Mouse (Mus musculus): ENCODE measurements around the gene Pnmal2.

GRCm38 (mm10) chr7:16992451-16992807 lies 47.9 kb downstream of the Pnmal2 start, which contains the start of gene Ccdc8:
- no peak for TF ChIP-seq CTCF (IDR thresholded peaks at IDR 0.05)
- TF ChIP-seq EP300 (IDR thresholded peaks at IDR 0.05), result no peak
